8 mouse cellular contexts compared by ENCODE assay signal in the genomic region with DNA sequence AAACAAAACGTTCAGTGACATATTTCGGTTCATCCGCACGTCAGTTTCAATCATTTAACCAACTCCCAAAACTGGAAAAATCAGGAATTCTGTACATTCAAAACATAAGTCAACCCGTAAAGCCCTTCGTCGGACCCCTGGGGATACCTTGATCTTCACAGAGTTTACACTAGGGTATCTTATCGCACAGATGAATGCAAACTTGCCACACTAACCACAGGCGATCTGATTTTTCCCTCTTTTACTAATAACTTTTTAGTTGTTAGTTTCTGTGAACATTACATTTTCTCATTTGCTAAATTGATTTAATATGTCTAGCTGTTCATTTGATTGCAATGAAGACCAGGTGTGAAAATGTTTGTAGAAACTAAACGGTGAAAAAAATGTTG. TPM values are rescaled to one million over a fixed set of nuclear protein-coding genes. Genes with fewer than 3 reads are reported as not detected.
DNase-seq lines count a peak whose midpoint lies in the region; ATAC-seq and TF ChIP-seq lines count a peak whose summit lies in the region.

No protein-coding gene starts in this region.

- no peaks in the 10 kb centered on the region for H3K4me1 ChIP-seq in thymus, adult 2 months (replicated peaks; ENCODE audit: control insufficient read depth, insufficient read depth, low read length)
- peaks cover 9% of the 10 kb centered on the region; the same call in 1 of the 2 replicates for H3K4me1 ChIP-seq in liver, embryonic 11.5 days (replicated peaks; ENCODE audit: control insufficient read depth, insufficient read depth, low read length)

- peak overlapping the region; percentile 91 for H3K9ac ChIP-seq in liver, embryonic 11.5 days (ENCODE audit: low read depth, low read length)

- H3K36me3 ChIP-seq in thymus, adult 2 months (ENCODE audit: control insufficient read depth, insufficient read depth, low read length): peaks cover 8% of the 10 kb centered on the region
- peaks cover 3% of the 10 kb centered on the region for H3K36me3 ChIP-seq in liver, embryonic 11.5 days (ENCODE audit: control insufficient read depth, insufficient read depth, low read length)

- WGBS in thymus, adult 2 months: 7% methylated on average over 10 of the region's 10 CpGs
- 6% methylated on average over 10 of the region's 10 CpGs for WGBS in liver, embryonic 11.5 days

- TF ChIP-seq POLR2A in thymus, adult 2 months (IDR thresholded peaks at IDR 0.05; ENCODE audit: control insufficient read depth, extremely low read depth, insufficient read depth, low read length, poor library complexity): no peak

- no peak overlapping the region for H3K27ac ChIP-seq in thymus, adult 2 months (ENCODE audit: control insufficient read depth, insufficient read depth, low read length)
- H3K27ac ChIP-seq in liver, embryonic 11.5 days (ENCODE audit: low read depth, low read length): peak overlapping the region; percentile 66; the same call in 1 of the 2 replicates

- H3K4me2 ChIP-seq in liver, embryonic 11.5 days: peak overlapping the region; percentile 77

- peak overlapping the region; percentile 90 for H3K4me3 ChIP-seq in thymus, adult 2 months (ENCODE audit: control insufficient read depth, insufficient read depth, low read length)
- H3K4me3 ChIP-seq in liver, embryonic 11.5 days (ENCODE audit: low read depth, low read length): peak overlapping the region; percentile 82

- no peaks in the 10 kb centered on the region for H3K27me3 ChIP-seq in thymus, adult 2 months (ENCODE audit: control insufficient read depth, insufficient read depth, low read length)
- H3K27me3 ChIP-seq in liver, embryonic 11.5 days (replicated peaks; ENCODE audit: control insufficient read depth, insufficient read depth, low read length): no peaks in the 10 kb centered on the region

- DNase-seq in cerebellum, postnatal 10 days: peak; percentile 21 to 28
- no peak for DNase-seq in cerebellum, adult 11-12 months
- DNase-seq in thymus, adult 2 months: no peak
- DNase-seq in thymus, postnatal 4 days: no peak
- no peak for DNase-seq in liver, embryonic 11.5 days (ENCODE audit: low spot score)
- DNase-seq in right cerebral cortex, adult 2 months (ENCODE audit: low spot score in 2 of 2): no peak
- DNase-seq in adrenal gland, postnatal 36 days: no peak
- DNase-seq in left cerebral cortex, adult 8-10 months (ENCODE audit: low spot score in 2 of 2): no peak

- no peak for ATAC-seq in liver, embryonic 11.5 days (replicated peaks; ENCODE audit: low FRiP score)

- no peaks in the 10 kb centered on the region for H3K9me3 ChIP-seq in liver, embryonic 11.5 days (ENCODE audit: control insufficient read depth, low read length)

- no peak for TF ChIP-seq CTCF in thymus, adult 2 months (IDR thresholded peaks at IDR 0.05; ENCODE audit: borderline replicate concordance, control insufficient read depth, extremely low read depth, insufficient read depth, low read length, poor library complexity)

RNA-seq across cellular contexts. Expression of a gene that starts 0.8 kb away (rescaled TPM):
- polyA plus RNA-seq in thymus, adult 2 months (2012; rRNA removed): 7.6 and 8.9 TPM in 2 replicates
- 30.4 and 32.4 TPM in 2 replicates for polyA plus RNA-seq in liver, embryonic 11.5 days (2014; fragmentation: Nextera tagmentation; extraction: Ambion mirVana)
- 1 to 10 TPM; 2.6 to 3.3 TPM for total RNA-seq in adrenal gland, postnatal 36 days (2021)
- 1 to 10 TPM; 6.4 to 8.3 (median 7.9) TPM for total RNA-seq in left cerebral cortex, adult 8-10 months (2022)

RNA-seq across cellular contexts. Expression of a gene that starts 18.8 kb away (rescaled TPM):
- 10.7 and 12.9 TPM in 2 replicates for polyA plus RNA-seq in thymus, adult 2 months (2012; rRNA removed)
- polyA plus RNA-seq in liver, embryonic 11.5 days (2014; fragmentation: Nextera tagmentation; extraction: Ambion mirVana): 23.4 and 26.3 TPM in 2 replicates
- total RNA-seq in adrenal gland, postnatal 36 days (2021): 10 to 100 TPM; 11.3 to 14.7 TPM
- 10 to 100 TPM; 16.8 to 21.1 (median 19.8) TPM for total RNA-seq in left cerebral cortex, adult 8-10 months (2022)

RNA-seq across cellular contexts. Expression of a gene that starts 32.8 kb away (rescaled TPM):
- 0.31 and 1.7 TPM in 2 replicates for polyA plus RNA-seq in thymus, adult 2 months (2012; rRNA removed)
- 2.1 and 2.8 TPM in 2 replicates for polyA plus RNA-seq in liver, embryonic 11.5 days (2014; fragmentation: Nextera tagmentation; extraction: Ambion mirVana)
- total RNA-seq in adrenal gland, postnatal 36 days (2021): 1 to 10 TPM; 1.6 to 2.9 TPM
- under 1 TPM; 0.11 to 0.25 (median 0.16) TPM for total RNA-seq in left cerebral cortex, adult 8-10 months (2022)

Comparison
In these comparisons a context has a peak if more than half of its experiments do, and no peak if none do; other contexts are left out.
1. DNase-seq: peak in cerebellum, postnatal 10 days (2 of 2); none in cerebellum, adult 11-12 months (single experiment), thymus, adult 2 months (single experiment), thymus, postnatal 4 days (single experiment), liver, embryonic 11.5 days (single experiment), right cerebral cortex, adult 2 months (0 of 2), adrenal gland, postnatal 36 days (0 of 2) and left cerebral cortex, adult 8-10 months (0 of 2).